Mouse (Mus musculus) ZHBTc4 (cell line): ENCODE results near the gene Bcor.

Source experiments
- DNase-seq: peaks from one replicate; pipeline ENCODE4 v3.0.0-alpha.2; 2011; ENCODE audit warnings: low read depth, low spot score

The Bcor gene

GRCm38 (mm10) chrX:12159981-12160656 lies at the start of gene Bcor:
TSS of gene Bcor (minus strand) at chrX:12160355.
- DNase-seq: peak; percentile 30

GRCm38 (mm10) chrX:12202951-12203350 lies 42.8 kb upstream of the Bcor start:
- no peak for DNase-seq

GRCm38 (mm10) chrX:12201111-12201510 lies 41.0 kb upstream of the Bcor start:
- no peak for DNase-seq

DNA sequence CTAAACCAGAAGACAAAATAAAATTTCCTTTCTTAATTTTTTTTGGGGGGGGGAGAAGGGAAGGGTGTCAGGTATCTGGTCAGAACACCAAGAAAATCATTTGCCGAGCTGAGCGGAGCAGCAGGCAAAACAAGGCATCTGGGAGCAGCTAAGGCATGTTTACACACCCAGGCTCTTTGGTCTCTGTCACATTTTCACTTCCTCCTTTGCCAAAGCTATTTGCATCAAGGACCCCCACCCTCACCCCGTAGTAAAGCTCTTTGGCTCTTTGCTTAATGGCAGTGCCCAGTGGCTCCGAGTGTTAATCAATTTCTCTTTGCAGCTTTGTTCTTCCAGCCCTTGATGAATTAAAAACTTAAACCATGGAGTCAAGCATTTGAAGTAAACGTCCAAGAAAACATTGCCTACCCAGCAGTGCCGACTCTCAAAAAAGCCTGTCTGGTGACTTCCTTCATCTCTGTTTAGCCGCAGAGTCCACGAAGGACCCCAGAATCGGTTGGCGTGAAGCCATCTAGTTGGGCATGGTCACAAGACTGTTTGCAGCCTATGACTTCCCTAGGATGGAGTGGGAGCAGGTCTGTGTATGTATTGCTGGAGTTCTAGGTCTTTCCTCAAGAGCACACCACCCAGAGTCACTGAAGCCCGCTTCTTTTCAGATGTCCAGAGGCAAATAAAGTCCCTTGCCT lies 35.2 kb upstream of the Bcor start:
- no peak for DNase-seq

DNA sequence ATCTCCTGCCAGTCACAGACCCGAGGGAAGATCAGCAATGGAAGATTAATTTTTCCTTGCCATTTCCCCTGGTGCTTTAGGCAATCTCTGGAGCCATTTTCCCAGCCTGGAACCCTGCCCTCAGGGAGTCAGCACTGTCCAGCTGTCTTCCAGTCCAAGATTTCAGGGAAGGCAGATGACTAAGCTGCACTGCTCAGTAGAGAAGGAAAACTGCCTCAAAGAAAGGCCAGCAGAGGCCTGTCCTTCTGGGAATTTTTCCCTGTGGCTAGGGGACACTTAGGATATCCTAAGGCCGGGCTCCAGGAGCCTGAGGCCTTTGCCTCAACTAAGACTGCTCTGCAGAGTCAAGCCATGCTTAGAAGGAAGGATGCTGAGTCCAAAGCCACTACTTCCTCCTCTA lies 32.2 kb upstream of the Bcor start:
- DNase-seq: no peak

DNA sequence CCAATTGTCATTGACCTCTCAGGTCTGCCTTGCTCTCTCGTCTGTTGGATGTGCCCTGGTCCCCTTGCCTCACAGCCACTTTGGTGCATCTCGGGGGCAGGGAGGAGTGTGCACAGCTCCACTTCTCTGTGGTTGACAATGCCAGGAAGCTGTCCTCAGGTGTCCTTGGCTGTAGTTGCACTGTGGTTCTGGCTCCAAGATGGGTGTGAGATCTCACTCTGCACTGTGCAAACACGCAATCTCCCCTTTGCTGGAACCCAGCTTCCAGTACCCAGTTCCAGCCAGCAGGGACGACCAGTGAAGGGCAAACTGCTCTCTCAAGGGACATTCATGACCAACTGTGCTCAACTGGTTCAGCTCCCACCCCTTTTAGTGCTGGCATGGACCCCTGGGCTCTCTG lies 29.4 kb upstream of the Bcor start:
- no peak for DNase-seq

GRCm38 (mm10) chrX:12175198-12175960 lies 15.2 kb upstream of the Bcor start:
- no peak for DNase-seq

DNA sequence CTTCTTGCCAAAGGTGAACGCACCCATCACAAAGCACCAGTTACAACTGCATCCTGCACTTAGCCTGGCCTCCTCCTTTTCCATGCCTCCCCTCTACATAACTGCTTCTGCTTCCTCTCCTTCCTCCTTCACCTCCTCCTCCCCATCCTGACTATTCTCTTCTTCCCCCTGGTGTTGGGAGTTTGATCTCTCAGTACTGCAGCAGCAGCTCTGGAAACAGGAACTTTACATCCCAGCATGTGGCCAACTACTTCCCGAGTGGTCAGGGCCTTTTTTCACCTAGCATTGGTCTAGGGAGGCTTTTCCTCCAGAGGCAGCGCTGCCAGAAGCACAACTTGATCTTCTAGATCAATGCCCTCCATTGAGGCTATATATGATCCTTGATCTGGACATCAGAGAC lies 10.0 kb upstream of the Bcor start:
- DNase-seq: no peak

DNA sequence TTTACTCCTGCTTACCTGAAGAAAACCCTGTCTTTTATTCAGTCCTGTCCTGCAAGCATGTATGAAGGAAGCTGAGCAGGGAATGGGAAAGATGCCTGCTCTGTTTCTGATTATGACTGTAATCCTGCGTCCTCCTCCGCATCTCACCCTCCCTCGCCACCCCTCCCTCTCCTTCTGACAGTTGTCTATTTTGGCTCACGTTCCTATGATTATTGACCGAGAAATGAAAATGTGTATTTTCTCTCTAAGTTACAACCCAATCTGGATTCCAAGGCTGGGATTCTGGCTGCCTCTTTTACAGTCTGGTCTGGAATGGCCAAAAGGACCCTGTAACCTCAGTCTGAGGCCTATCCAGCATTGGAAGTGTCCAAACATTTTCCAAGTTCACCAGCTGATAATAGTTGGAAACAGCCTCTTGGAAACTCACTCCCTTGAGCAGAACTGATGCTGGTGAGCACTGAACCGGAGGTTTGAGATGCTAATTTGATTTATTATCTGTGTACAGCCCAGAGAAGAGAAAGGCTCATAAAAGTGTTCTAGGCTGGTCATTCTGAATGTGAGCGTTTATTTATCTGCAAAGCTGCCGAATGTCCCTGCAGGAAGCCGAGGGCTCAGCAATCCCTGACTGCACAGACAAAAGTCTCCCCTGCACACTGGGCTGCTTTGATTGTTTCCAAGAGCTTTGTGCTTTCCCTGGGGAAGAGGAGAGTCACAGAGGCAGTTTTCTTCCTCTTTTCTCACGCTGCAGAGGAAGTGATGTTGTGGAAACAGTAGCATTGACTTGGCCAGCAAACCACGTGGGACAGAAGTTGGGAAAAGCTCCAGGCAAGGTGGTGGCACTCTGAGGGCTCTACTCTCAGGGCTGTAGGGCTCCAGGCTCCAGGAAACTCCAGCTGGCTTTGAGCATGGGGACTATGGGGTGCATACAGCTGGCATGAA lies 4.7 kb upstream of the Bcor start:
- no peak for DNase-seq

DNA sequence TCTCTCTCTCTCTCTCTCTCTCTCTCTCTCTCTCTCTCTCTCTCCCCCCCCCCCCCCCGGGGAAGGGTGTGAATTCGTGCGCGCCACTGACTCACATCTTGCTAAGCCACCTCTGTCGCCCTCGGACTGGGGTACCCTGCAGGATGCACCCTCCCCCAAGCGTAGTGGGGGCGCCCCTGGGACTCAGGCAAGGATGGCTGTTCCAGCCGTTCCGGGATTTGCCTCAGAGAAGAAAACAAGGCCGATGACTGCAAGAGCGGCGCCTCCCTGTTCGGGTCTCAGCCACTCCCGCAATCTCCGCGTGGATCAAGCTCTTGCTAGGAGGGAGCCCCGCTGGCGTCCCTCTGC lies 647 bp downstream of the Bcor start:
- no peak for DNase-seq

DNA sequence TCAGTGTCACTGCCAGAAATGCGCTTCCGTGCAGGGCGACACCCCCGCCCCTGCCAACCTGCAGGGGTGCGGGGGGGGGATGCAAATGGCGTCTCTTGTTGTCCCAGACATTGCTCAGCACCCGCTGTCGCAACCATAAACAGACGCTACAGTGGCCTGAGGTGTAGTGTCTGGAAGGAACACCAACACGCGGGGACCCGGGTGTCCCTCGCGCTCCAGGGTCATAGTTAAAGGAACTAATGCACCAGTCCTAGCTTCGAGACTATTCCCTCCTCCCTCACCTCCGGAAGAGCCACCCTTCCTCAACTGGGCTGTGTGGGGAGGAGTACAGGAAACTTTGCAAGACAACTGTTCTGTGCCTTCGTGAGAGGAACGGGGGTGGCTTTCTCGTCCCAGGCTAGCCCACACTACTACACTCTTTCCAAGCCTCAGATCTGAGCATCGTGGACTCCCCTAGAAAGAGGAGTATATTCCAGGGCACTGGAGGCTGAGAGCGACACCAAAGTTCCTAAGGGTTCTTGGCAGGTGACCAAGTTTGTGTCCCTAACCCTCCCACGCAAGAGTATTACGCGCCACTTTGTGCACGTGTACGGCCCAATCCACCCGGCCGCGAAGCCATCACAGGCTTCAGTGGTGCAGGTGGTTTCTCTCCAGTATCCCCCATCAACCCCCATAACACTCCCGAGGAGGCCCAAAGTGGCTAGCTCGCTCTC lies 1.2 kb downstream of the Bcor start:
- peak; percentile 29 for DNase-seq

DNA sequence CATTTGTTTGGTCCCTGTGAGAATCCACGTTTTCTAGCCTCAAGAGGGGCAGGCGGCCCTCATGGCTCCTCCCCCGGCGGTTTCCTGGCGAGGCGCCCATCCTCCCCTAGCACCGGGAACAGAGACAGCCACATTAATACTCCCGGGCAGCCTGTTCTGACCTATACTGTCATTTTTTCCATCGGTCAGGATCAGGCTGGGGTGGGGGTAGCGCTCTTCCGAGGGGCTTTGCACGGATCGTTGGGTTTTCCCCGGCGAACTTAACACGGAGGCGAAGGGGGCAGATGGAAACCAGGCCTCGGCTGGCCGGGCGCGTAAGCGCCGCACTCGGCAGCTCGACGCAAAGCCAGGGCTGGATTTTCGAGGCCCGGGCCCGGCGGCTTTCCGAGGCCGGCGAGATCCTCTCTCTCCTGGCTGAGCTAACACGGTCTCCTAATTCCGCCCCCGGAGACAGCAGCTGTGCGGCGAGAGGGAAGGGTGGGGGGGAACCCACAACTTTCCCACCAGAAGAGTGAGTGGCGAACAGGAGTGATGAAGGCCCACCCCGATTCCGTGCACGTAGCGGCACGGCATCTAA lies 1.8 kb downstream of the Bcor start:
- peak; percentile 65 for DNase-seq

DNA sequence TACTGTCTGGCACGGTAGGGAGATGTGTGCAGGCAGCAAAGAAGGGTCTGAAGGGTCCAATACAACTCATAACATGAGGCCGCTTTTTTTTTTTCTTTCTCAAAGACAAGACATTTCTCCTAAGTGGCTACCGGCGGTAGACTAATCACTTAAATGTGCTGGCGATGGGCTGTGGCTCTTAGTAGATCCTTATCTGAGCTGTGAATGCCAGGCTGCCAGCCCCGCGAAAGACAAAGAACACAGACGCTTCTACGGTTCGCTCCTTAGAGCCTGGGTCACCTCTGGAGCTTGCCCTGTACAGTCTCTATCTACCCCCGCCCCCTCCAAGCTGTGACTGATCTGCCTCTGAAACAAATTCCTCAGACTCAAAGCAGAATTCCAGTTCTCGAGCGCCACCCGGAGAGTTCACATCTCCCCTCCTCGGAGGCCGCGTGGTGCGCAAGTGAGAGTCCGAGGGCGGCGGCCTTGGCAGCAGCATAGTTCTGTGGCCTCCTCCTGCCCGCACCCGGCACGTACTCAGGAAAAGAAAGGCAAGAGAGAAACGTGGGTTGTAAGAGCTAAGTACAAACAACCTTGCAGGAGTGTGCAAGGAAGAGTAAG lies 2.7 kb downstream of the Bcor start:
- peak; percentile 76 for DNase-seq

- DNase-seq: peak; percentile 52
Measured at GRCm38 (mm10) chrX:12155842-12156291, 4.3 kb downstream of the Bcor start.

DNA sequence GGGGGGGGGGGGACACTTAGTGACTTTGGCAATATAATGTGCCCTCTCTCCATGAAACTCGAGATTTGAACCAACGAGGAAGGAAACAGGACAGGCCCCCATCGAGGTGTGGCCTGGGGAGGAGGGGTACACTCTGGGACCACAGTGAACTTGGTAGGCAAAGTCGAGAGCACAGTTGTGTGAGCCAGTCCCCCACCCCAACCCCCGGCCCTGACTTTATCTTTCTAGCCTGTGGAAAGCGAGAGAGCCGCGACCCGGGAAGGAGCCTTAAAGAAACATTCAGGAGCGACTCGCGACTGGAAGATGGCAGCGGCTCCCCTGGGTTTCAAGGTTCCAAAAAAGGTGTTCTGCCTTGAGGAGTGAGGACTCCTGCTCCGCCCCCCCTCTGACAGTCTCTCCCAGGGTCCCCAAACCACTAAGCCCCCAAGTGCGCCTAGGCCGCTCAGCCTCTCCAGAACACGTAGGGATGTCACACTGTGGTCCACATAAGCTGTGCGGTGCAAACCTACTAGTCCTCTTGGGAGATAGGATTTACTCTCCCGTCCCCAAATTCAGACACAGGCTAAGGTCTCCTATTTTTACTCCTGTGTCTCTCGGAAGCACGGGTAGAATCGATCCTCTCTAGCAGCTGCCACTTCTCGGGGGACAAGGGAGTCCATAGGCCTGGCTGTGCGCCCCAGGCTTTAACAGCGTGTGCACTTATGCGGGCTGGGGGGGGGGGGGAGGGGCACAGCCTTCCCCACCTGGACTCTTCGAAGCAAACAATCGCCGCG lies 4.9 kb downstream of the Bcor start:
- no peak for DNase-seq

DNA sequence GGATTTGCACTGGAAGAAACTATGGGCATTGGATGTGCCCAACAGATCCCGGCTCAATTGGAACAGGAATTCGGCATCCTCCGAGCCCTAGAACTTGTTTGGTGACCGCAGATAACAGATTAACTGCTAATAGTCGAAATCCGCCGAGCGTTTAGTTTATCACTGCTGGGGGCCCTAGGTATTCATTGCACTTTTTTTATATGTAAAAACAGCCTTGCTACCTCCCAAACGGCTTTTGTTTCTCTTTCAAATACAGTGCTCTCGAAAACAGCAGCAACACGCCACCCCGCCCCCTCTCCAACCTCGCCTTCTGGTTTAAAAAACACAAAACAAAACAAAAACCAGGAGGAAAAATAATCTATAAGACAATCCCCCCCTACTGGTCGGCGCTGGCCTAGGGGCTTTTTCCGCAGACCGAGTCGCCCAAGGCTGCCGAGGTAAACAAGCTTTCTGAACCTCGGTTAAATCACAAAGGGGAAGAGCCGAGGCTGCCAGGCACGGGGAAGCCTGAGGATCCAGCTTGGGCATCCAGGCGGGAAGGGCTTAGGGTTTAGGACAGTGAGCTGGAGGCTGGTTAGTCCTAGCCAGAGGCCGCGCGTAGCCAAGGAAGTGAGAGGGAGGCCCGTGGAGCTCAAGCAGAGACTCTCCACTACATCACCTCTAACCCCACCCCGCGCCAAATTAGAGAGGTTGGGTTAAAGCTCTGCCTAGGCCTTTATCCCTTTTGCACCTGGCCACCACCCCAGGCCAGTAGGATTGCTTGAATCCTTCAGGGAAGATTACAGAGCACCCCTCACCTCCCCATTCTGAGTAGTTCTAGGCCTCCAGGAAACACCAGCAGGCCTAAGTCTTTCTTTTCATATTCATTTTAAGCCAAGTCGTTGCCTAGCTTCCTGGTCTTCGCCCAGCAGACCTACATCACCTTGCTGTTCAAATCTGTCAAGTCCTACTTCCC lies 6.7 kb downstream of the Bcor start:
- peak; percentile 80 for DNase-seq

- no peak for DNase-seq
Measured at GRCm38 (mm10) chrX:12151996-12152904, 7.9 kb downstream of the Bcor start.
